Mouse (Mus musculus) gastrocnemius, postnatal 25 days (tissue): ENCODE results near the gene Acsl1. TPM values are rescaled to one million over a fixed set of nuclear protein-coding genes. Genes with fewer than 3 reads are reported as not detected.

Experiments
- DNase-seq: peaks from one replicate; pipeline ENCODE4 v3.0.0; 2022
- long read RNA-seq, 2 experiments: library from polyadenylated mRNA; stranded (forward); transcript quantifications; one replicate each; pipeline ENCODE4 v2.0.0; 2021
- total RNA-seq, 2 experiments: library from RNA; stranded (reverse); gene quantifications; 1 replicate in 1 of 2; 2 replicates in 1 of 2; pipeline ENCODE4 v1.2.3; 2021

The Acsl1 gene
- total RNA-seq, result 100 to 1,000 TPM; 251 to 347 TPM
- long read RNA-seq, experiment 1, transcript Acsl1-201 (21 exons, 3,897 nt), result major isoform, 26 of 65 reads
- long read RNA-seq, experiment 1, transcript Acsl1-203 (21 exons, 3,429 nt), result minor isoform, 11 of 65 reads
- long read RNA-seq, experiment 1, partial matches to known transcripts, result 7 of 65 reads
- long read RNA-seq, experiment 1, other reads (novel, unspliced or antisense), result 18 of 65 reads
- long read RNA-seq, experiment 2, transcript Acsl1-203 (21 exons, 3,429 nt), result minor isoform, 34 of 147 reads
- long read RNA-seq, experiment 2, transcript Acsl1-201 (21 exons, 3,897 nt), result major isoform, 74 of 147 reads
- long read RNA-seq, experiment 2, partial matches to known transcripts, result 15 of 147 reads
- long read RNA-seq, experiment 2, other reads (novel, unspliced or antisense), result 21 of 147 reads

DNA sequence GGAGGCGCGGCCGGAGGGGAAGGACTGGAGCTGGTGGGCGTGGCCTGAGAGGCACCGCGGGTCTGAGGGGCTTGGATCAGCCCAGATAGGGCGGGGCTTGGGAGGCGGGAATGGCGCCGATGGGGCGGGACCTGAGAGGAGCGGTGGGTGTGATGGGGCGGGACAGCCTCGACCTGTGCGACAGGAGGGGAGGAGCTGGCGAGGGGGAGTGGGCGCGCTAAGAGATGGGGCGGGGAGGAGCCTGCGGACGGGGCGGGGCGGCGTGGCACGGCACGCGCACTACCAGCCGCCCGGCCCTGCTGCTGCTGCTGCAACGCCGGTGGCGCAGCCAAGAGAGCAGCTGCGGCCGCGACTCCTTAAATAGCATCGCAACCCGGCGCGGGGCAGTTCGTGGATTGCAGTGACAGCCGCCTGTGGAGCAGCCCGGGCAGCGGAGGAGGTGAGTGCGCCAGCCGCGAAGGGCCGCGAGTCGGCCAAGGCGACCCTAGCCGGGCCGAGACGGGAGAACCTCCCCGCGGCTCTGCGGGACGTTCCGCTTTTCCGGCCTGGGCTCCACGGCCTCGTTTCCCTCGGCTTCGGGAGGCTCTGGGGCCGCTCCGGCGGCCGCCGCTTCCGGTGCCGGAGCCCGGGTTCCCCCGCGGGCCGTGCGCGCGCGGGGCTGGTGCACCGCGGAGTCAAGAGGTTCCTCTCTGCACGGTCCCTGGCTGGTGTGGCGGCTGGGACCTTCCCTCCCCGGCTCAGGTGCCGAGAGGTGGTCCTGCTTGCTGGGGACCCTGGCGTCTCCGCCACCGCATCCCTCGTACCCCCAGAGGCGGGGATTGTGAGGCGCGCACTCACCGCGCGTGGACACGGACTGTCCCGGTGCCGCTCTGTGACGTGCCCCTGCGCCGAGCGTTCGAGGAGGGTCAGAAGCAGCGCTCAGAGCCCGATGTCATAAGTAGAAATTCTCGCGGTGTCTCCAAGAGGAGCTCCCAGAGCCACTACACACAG, at the start of gene Acsl1:
Acsl1 (plus strand) TSS at position 246 of the 990 bp plus-strand sequence.
- peak; percentile 99 for DNase-seq

DNA sequence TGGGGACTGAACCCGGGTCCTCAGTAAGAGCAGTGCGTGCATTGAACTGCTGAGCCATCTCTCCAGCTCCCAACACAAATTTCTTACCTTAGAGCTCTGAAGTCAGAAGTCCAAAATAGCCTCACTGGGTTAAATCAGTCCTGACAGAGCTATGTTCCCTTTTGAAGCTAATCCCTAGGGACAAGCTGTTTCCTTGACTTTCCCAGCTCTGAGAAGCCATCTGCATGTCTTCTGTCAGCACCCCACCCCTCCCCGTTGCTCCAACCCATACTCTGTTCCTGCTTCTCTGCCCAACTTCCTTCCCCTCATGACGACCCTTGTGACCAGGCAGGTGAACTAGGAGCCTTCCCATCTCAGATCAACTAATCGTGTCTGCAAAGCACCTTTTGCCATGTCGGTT, 49.3 kb upstream of the Acsl1 start:
- DNase-seq, result no peak

DNA sequence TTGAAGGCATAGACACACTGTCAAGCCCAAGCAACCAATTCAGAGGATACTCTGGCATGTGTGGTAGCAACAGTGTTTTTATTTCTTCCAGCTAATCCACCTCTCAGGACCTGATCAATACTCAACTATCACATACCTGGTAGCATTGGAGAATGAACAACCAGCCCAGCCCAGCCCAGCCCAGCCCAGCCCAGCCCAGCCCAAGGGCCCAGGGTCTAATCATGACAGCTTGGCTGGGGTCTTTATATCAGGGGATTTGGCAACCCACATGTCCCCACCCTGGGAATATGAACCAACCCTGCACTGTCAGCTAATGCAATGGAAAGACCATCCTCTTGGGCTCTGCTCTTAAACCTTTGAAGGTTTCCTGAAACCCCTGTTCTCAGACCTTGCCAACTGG, 42.9 kb upstream of the Acsl1 start:
- no peak for DNase-seq

DNA sequence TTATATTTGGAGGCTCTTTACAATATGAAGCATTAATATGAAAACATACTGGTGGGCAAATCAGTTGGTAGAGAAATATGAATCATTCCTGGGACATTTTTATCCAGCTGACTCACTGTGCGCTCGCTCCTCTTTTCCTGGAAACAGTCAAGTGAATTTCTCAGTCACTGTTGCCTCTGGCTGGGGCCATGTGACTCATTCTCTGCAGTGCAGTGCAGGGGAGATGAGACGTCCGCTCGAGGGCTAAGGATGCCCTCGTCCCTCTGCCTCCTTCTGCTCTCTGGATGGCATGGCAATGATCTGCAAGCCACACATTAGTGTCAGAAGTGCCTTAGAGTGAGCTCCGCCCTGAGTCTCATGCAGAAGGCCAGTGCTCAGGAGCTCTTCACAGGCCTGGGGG, 41.0 kb upstream of the Acsl1 start:
- no peak for DNase-seq

DNA sequence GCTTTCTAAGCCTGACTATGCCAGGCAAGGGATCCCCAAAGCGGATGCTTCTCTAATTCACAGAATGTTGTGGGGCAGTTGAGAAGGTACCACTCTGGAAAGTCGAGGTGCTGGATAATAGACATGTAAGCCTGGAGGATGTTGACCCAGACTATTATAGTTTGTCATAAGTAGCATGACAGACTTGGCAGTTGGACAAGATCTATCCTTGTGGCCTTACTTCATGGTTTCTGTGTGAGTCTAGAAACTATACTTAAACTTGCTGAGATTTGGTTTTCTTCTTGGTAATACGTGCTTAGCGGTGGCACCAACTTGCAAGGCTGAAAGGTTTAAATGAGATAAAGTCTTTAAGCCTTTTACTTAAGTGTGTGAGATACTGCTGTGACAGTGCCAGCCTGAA, 38.9 kb upstream of the Acsl1 start:
- DNase-seq, result no peak

DNA sequence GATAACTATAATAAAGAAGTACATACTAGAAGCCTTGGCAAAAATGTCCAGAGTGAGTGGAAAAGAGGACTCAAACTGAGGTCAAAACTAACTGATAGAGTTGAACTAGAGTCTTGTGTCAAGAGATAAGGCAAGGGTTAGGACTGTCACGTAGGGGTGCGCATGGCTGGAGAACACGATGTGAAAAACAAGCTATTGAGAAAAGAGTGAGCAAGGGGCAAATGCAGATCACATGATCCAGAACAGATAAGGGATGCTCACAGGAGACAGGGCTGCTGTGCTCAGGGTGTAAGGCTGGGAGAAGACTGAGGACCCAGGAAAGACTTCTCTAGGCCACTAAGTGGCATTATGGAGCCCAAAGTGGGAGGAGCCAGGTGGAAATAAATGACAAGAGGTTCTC, 38.3 kb upstream of the Acsl1 start:
- no peak for DNase-seq

DNA sequence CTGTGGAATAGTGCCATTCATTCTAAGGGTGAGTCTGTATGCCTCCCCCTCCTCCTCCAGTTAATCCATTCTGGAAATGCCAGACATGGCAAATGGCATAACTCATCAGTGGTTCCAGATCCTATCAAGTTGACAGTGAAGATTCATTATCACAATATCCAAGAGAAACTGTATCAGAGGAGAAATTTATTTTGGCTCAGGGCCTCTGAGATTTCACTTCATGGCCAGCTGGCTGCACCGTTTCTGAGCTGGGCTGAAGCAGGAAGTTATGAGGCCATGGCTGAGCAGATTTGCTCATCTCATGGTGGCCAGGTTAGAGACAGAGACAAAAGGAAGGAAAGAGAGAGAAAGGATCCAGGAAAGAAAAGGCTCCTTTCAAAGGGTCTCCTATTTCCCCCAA, 37.2 kb upstream of the Acsl1 start:
- no peak for DNase-seq

DNA sequence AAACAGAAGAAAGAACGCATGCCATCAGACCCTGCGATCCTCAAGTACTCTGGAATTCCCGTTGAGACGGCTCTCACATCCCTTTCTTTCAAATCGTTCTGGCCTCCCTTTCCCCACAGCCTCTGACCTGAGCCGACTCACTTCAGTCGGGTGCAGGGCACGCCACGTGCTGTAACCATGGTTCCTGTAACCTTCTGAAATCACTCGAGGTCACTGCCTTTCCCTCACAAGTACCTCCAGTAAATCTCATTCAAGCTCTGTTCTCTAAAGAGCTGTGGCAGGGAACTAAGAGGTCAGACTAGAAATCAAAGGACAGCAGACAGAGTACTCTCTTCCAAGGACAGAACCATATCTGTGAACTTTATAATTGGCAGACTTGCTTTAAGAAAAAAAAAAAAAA, 32.3 kb upstream of the Acsl1 start:
- DNase-seq, result no peak

DNA sequence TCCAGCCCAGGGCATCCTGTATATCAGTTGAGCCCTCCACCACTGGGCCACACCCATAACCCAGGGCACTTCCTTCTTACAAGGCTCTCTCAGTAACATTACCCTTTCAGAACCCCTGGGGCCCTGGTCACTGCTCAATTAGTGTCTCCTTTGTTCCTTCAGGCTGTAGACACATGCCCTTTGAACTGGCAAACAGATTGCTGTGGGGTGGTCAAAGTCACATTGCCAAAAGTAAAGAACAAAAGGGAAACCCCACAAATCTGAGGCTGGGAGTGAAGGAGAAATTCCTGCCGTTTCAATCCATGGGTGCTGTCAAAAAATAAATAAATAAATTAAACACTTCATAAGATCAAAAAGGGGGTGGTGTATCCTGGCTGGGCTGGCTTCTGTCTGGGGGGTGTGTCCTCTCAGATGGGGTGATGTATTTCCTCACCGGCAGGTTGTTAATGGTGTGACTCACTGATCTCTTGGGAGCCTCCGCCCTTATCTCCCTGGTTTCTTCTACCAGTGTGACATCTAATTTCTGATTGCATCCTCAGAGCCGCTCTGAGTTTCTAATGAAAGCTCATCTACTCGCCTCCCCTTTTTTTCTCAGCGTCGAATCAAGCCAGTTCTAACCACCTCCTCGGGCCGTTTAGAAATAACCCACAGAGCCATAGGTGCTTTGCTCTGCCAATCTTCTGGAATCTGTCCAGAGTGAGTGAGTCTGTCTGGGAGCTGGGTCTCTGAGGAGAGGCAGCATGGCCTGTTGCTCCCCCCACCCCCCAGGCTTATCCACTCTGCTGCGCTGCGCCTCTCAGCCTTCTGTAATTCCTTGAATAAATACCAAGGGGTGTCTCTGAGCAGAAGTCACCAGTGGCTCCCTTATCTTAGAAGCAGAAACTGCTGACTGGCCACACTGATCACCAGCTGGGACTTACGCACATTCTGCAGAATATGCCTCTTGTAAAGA, 24.6 kb upstream of the Acsl1 start:
- DNase-seq, result no peak

DNA sequence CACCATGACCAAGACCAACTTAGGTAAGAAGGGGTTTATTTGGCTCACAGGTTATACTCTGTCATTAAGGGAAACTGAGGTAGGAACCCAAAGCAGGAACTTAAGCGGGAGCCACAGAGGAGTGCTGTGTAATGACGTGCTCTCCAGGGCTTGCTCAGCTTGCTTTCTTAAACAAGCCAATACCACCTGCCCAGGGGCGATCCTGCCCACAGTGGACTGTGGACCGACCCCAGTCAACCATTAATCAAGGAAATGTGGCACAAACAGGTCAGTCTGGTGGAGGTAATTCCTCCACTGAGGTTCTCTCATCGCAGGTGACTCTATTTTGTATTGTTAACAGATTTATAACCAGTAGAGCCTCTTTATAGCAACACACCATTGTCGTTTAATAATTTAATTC, 23.5 kb upstream of the Acsl1 start:
- no peak for DNase-seq

DNA sequence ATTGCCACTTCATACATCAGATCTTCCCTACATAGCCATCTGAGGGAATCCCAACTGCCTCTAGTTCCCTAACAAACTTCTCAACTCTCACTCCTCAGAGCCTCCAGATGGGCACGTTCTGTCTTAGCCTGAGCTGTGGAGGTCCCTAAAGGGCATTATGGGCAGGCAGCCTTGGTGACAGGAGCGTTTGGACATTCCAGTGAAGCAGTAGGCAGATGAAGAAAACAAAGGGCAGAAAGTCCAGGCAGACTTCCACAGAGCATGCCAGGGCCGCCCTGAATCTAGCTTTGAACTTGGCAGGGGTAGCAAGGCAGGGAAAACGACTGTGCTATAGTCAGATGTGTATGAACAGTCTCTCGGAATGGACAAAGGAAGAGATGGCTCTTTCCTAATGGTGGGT, 22.2 kb upstream of the Acsl1 start:
- DNase-seq, result no peak

DNA sequence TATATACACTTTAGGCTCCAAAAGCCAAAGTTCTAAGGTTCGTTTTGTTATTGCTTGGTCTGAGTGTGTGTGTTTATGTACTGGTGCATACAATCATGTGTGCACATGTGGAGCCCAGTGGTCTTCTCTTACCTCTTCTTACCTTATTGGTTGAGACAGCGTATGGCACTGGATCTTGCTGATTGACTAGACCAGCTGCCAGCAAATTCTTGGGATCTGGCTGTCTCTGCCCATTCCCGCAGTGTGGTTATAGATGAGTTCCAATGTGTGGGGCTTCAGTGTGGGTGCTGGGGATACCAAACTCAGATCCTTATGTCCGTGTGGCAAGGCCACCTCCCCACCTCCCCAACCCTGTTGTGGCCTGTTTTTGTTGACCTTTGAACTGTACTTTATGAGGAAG, 21.8 kb upstream of the Acsl1 start:
- no peak for DNase-seq

DNA sequence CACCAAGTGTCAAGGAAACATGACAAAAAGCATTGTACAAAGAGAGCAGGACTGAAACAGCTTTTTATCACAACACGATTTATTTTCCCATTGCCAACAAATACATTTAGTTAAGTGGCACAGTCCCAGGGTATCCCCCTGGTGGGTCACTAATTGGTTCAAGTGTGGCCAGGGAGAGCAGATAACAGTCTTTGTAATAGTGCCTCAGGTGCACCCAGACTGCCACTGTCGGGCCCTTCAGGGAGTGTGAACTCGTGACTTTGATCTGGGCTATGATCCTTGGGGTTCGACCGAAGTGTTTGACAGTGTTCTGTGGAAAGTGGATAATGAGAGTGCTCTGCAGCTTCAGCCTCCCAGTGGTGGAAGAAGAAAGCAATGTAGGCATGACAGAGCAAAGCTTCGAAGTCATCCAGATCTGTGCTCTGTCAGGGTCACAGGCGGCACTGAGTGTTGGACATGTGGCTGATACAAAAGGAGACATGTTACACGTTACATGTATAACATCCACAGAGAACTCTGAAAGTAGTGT, 21.1 kb upstream of the Acsl1 start:
- DNase-seq, result no peak

DNA sequence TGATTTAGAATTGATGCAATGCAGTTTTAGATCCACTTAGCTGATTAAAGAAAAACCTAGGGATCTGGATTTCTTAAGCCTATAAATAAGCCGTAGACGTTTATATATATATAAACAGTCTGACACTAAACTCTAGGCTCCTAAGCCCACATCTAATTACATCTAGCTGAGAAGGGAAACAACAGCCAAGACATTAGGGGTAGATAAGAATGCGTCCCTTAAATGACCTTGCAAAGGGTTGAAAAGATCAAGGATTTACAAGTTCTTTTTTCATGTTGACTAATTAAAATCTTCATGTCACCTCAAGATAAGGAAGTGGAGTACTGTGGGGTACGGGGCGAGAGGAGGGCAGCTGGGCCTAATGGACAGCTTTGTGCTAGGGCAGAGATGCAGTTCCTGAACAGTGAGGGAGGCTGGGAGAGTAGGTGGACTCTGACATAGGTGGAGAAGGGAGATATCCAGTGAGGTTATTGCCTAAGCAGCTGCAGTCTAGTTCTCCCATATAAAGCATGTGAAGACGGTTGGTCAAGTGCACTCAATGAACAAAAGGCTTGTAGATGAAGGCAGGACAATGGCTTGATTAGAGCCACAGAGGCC, 12.5 kb upstream of the Acsl1 start:
- DNase-seq, result no peak

DNA sequence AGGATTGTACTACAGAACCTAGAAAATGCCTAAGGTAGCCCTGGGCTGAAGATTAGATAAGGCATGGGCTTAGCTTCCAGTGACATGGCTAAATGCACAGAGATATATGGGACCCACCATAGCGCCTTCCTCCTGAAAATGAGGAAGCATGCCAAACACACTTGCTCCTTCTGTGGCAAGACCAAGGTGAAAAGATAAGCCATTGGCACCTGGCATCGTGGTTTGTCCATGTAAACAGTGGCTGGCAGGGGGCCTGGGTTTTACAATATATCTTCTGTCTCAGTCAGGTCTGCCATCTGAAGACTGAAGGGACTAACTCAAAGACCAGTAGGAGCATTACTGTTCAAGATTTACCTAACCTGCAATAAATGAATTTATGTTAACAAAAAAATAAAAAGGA, 2.4 kb upstream of the Acsl1 start:
- DNase-seq, result no peak

DNA sequence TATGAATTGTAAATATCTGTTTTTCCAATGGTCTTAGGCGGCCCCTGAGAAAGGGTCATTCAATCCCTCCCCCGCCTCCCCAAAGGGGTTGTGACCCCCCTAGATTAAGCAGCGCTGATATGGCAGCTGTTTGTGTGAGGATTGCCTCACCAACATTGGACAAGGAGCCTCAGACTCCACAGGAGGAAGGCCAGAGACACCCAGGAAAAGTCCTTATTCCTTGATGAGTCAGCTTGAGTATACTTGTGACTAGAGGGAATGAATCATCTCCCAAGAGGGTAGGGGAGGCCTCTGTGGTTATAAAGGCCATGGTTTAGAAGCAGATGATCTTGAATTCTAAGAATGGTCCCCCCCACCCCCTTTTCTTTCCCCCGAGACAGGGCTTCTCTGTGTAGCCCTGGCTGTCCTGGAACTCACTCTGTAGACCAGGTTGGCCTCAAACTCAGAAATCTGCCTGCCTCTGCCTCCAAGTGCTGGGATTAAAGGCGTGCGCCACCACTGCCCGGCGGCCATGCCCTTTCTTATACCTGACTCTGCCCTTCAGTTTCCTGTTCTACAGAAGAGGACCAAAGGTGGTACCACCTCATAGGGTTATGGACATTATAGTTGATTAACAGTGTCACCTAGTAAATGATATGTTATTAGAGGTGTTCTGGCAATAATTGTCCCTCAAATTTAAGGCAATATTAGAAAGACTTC, 1.6 kb upstream of the Acsl1 start:
- no peak for DNase-seq

DNA sequence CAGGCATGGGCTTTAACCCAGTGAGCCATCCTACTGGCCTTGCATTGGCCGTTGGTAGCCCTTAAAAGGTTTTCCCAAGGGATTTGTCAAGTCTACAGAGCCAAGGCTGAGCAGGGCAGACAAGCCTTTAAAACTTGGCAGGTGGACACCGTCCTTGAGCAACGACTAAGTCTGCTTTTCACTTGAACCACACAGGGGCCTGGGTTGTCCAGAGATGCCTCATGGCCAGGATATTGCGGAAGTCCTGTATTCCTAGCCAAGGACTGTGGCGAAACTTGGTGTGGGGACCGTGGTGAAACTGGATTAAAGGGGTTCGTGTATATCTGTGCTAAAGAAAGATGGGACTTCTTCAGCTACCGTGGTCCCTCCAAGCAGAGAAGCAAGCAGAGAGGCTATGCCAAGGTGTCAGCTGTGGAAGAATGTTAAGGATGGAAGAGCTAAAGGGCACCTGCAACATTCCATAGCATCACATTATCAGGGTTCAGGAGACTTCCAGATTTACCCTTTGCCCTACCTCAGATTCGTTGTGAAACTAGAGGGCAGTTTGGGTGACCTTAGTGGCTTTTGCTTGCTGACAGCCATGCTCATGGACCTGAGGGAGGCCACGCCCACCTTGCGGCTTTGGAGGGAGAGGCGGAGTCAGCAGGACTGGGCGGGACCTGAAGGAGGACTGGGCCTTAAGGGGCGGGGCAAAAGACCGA, 596 bp upstream of the Acsl1 start:
- peak; percentile 32 for DNase-seq

DNA sequence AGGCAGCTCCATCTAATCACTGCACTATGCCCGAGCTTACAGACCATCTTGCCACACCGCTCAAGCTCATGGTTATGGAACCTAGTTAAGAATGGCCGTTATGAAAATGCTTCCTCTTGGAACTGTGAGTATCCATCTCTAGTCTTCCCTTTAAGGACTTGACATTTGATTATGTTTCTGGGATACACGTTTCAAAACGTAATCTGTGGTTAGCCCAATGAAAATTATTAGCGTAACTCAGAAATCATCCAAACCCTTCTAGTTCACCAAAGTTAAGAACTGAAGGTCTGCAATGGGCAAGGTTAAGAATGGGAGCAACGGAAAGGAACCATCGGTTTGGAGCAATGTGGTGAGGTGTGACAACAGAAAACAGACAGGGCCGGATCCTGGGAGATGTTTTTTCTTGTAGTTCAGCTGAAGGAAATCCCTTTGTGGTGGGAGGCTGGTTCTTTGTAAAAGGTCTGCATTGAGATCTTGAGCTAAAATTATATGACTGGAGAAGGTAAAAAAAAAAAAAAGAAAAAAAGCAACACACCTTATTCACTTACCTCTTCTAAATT, 1.2 kb downstream of the Acsl1 start:
- no peak for DNase-seq

DNA sequence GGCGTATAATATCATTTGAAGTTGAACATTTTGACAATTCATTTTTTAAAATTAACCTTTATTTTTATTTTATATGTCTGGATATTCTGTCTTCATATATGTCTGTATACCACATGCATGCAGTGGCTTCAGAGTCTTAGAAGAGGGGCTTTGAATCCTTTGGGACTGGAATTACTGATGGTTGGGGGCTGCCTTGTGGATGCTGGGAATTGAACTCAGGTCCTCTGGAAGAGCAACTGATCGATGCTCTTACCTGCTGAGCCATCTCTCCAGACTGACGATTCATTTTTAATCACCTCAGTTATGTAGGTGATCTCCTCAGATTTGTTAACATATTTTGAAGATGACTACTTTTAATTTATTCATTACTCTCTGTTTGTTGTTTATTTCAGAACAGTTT, 3.3 kb downstream of the Acsl1 start:
- DNase-seq, result no peak

DNA sequence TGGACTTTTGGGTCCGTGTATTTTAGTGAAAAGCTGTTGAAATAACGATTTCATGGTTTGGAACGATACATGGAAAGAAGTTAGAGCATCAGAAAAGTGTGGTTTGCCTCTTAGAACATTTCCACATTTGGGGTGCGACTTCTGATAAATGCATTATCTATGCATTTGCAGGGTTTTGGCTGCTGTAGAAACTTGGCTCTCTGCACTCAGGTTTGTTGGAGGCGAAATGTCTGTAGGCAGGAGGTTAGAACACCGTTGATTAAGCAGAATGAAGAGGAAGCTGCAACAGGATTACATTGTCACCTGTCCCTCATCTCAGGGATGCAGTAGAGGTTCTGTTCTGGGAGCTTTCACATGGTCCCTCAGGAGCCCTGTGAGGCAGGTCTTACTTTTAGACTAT, 3.8 kb downstream of the Acsl1 start:
- DNase-seq, result no peak
